Mouse (Mus musculus): ENCODE data around the gene Atxn2l.

Gene Atxn2l

GRCm38 (mm10) chr7:126463004-126463403 lies 40.2 kb downstream of the Atxn2l start, which contains the start of gene Atp2a1:
Atp2a1 (minus strand) TSS chr7:126463108.
- DNase-seq (ENCODE audit: low spot score), result no peak

- DNase-seq (ENCODE audit: low spot score), result no peak
These were observed 41.6 kb downstream of the Atxn2l start for GRCm38 (mm10) chr7:126461626-126462025.

GRCm38 (mm10) chr7:126460623-126461399 lies 42.4 kb downstream of the Atxn2l start:
- no peak for DNase-seq (ENCODE audit: low spot score)

GRCm38 (mm10) chr7:126458844-126459618 lies 44.2 kb downstream of the Atxn2l start:
- DNase-seq (ENCODE audit: low spot score), result no peak

- no peak for DNase-seq (ENCODE audit: low spot score)
These were observed 45.0 kb downstream of the Atxn2l start for GRCm38 (mm10) chr7:126458225-126458624.

GRCm38 (mm10) chr7:126456382-126457266 lies 46.6 kb downstream of the Atxn2l start:
- no peak for DNase-seq (ENCODE audit: low spot score)

GRCm38 (mm10) chr7:126455242-126455641 lies 48.0 kb downstream of the Atxn2l start:
- DNase-seq (ENCODE audit: low spot score), result no peak

GRCm38 (mm10) chr7:126453861-126454260 lies 49.4 kb downstream of the Atxn2l start:
- DNase-seq (ENCODE audit: low spot score), result no peak

GRCm38 (mm10) chr7:126452244-126452643 lies 51.0 kb downstream of the Atxn2l start:
- DNase-seq (ENCODE audit: low spot score), result no peak

GRCm38 (mm10) chr7:126450641-126451040 lies 52.6 kb downstream of the Atxn2l start:
- no peak for DNase-seq (ENCODE audit: low spot score)

GRCm38 (mm10) chr7:126449991-126450390 lies 53.2 kb downstream of the Atxn2l start:
- DNase-seq (ENCODE audit: low spot score), result no peak

- no peak for DNase-seq (ENCODE audit: low spot score)
These were observed 54.8 kb downstream of the Atxn2l start for GRCm38 (mm10) chr7:126448481-126448880.

GRCm38 (mm10) chr7:126446217-126446616 lies 57.0 kb downstream of the Atxn2l start:
- no peak for DNase-seq (ENCODE audit: low spot score)

GRCm38 (mm10) chr7:126445104-126445815 lies 58.0 kb downstream of the Atxn2l start:
- DNase-seq (ENCODE audit: low spot score), result no peak

GRCm38 (mm10) chr7:126444536-126444935 lies 58.7 kb downstream of the Atxn2l start:
- DNase-seq (ENCODE audit: low spot score), result no peak

- no peak for DNase-seq (ENCODE audit: low spot score)
These were observed 59.2 kb downstream of the Atxn2l start for GRCm38 (mm10) chr7:126443997-126444396.

Data from embryo, embryonic 10.5 days (tissue).